Mouse (Mus musculus) testis, adult 2 months (tissue): ENCODE data around the gene Cplx2. TPM values are rescaled to one million over a fixed set of nuclear protein-coding genes. Genes with fewer than 3 reads are reported as not detected.

Experiments
- H3K27ac ChIP-seq: fragments of 200-500 bp; 2 replicates; pipeline ENCODE4 v1.5.1; 2012; ENCODE audit warnings: low read depth, low read length; ENCODE audit not compliant: control insufficient read depth, insufficient read depth
- H3K27me3 ChIP-seq: fragments of 200-500 bp; 2 replicates; pipeline ENCODE4 v1.6.1; 2012; ENCODE audit warnings: mild to moderate bottlenecking, low read length, moderate library complexity; ENCODE audit not compliant: control insufficient read depth, insufficient read depth
- H3K36me3 ChIP-seq: fragments of 200-500 bp; 2 replicates; pipeline ENCODE4 v1.6.1; 2012; ENCODE audit warnings: mild to moderate bottlenecking, low read length; ENCODE audit not compliant: control insufficient read depth, insufficient read depth
- H3K4me1 ChIP-seq: fragments of 200-500 bp; 2 replicates; pipeline ENCODE4 v1.6.1; 2012; ENCODE audit warnings: low read length; ENCODE audit not compliant: control insufficient read depth, insufficient read depth
- H3K4me3 ChIP-seq: fragments of 200-500 bp; 2 replicates; pipeline ENCODE4 v1.5.1; 2012; ENCODE audit warnings: low read depth, mild to moderate bottlenecking, low read length, moderate library complexity, mixed read lengths; ENCODE audit not compliant: control insufficient read depth
- CTCF ChIP-seq: fragments of 200-500 bp; IDR thresholded peaks from 2 replicates; pipeline ENCODE4 v1.5.1; 2012; ENCODE audit warnings: low read depth, mild to moderate bottlenecking, inconsistent platforms, low read length, moderate library complexity; ENCODE audit not compliant: control insufficient read depth, insufficient read depth, insufficient replicate concordance
- POLR2A ChIP-seq: fragments of 200-500 bp; IDR thresholded peaks from 2 replicates; pipeline ENCODE4 v1.6.1; 2012; ENCODE audit warnings: low read depth, mild to moderate bottlenecking, inconsistent platforms, low read length, moderate library complexity; ENCODE audit not compliant: control insufficient read depth
- polyA plus RNA-seq: library from polyadenylated mRNA; depleted of rRNA; stranded (reverse); fragments of >200 nt; gene quantifications from 2 replicates; pipeline ENCODE4 v1.2.3, GENCODE M21; 2012; rRNA removed

The Cplx2 gene
- polyA plus RNA-seq, 1 experiment: 0.23 TPM

GRCm38 (mm10) chr13:54428771-54429170 lies 57.6 kb downstream of the Cplx2 start:
- Histone ChIP-seq H3K4me3 (no peak overlapping the region), H3K36me3 (no peaks in the 10 kb centered on the region), H3K4me1 (no peaks in the 10 kb centered on the region), H3K27me3 (no peaks in the 10 kb centered on the region), H3K27ac (no peak overlapping the region)
- no peak for TF ChIP-seq CTCF
- no peak for TF ChIP-seq POLR2A

- no peak overlapping the region for H3K27ac ChIP-seq
- no peaks in the 10 kb centered on the region for H3K36me3 ChIP-seq
- H3K4me1 ChIP-seq: no peaks in the 10 kb centered on the region
- H3K4me3 ChIP-seq: no peak overlapping the region
- H3K27me3 ChIP-seq: no peaks in the 10 kb centered on the region
- TF ChIP-seq CTCF (no peak), POLR2A (no peak)
Measured at GRCm38 (mm10) chr13:54430051-54430450, 58.9 kb downstream of the Cplx2 start.

DNA sequence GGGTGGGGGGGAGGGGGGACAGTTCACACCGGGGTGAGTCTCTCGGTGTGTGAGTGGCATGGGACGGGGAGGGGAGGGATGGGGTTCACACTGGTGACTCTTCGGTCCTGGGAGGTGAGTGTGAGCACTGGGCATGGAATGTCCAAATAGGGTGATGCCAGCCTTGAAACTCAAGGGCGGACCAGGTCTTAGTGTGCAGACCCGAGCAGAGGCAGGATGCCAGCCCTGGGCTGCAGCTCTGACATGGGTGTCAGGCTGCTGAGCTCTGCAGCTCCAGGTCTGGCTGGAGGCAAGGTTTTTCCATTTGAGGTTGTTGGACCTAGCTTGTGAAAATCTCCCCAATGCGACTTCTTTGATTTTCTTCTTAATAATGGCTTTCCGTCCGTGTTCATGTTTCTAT lies 60.0 kb downstream of the Cplx2 start:
- no peak overlapping the region for H3K4me3 ChIP-seq
- H3K27me3 ChIP-seq: no peaks in the 10 kb centered on the region
- H3K4me1 ChIP-seq: no peaks in the 10 kb centered on the region
- H3K36me3 ChIP-seq: no peaks in the 10 kb centered on the region
- no peak overlapping the region for H3K27ac ChIP-seq
- TF ChIP-seq POLR2A (no peak), CTCF (no peak)

Other genes with a start within 250 kb of the Cplx2 start
- gene Hrh2, start 179.2 kb upstream of the Cplx2 start, polyA plus RNA-seq: 0.12 and 0.18 TPM in 2 replicates
- 14.0 and 15.7 TPM in 2 replicates for gene Thoc3, start 97.5 kb downstream of the Cplx2 start, polyA plus RNA-seq
- 22.5 and 23.3 TPM in 2 replicates for gene Simc1, start 132.4 kb downstream of the Cplx2 start, polyA plus RNA-seq
- 59.8 and 60.8 TPM in 2 replicates for gene 4833439L19Rik, start 194.1 kb downstream of the Cplx2 start, polyA plus RNA-seq
- gene Arl10, start 203.7 kb downstream of the Cplx2 start, polyA plus RNA-seq: 1.8 and 2.3 TPM in 2 replicates
- gene Nop16, start 218.7 kb downstream of the Cplx2 start, polyA plus RNA-seq: 8.2 and 10.7 TPM in 2 replicates
- 87.3 and 112 TPM in 2 replicates for gene Higd2a, start 218.9 kb downstream of the Cplx2 start, polyA plus RNA-seq
- gene Cltb, start 240.0 kb downstream of the Cplx2 start, polyA plus RNA-seq: 12.5 and 12.7 TPM in 2 replicates